Mouse (Mus musculus) gonadal fat pad, adult 2 months (tissue): ENCODE measurements around the gene Mns1. TPM values are rescaled to one million over a fixed set of nuclear protein-coding genes. Genes with fewer than 3 reads are reported as not detected.
"Not testable (repeated sequence)": the region's sequence is repeated elsewhere in the genome, so short reads cannot be mapped to it uniquely, and the experiment has no call there.

ENCODE experiments used
- DNase-seq: peaks from one replicate; pipeline ENCODE4 v3.0.0-alpha.2; 2012; ENCODE audit warnings: low read depth
- polyA plus RNA-seq: library from polyadenylated mRNA; depleted of rRNA; stranded (reverse); fragments of >200 nt; gene quantifications from 2 replicates; pipeline ENCODE4 v1.2.3, GENCODE M21; 2012

The Mns1 gene
- polyA plus RNA-seq, 1 experiment, result 0.27 TPM

- DNase-seq, result no peak
Observed at GRCm38 (mm10) chr9:72425300-72425850, 12.4 kb upstream of the Mns1 start.

GRCm38 (mm10) chr9:72427861-72428260, 9.9 kb upstream of the Mns1 start:
- DNase-seq, result no peak

- no peak for DNase-seq
Observed at GRCm38 (mm10) chr9:72434876-72435275, 2.9 kb upstream of the Mns1 start.

DNA sequence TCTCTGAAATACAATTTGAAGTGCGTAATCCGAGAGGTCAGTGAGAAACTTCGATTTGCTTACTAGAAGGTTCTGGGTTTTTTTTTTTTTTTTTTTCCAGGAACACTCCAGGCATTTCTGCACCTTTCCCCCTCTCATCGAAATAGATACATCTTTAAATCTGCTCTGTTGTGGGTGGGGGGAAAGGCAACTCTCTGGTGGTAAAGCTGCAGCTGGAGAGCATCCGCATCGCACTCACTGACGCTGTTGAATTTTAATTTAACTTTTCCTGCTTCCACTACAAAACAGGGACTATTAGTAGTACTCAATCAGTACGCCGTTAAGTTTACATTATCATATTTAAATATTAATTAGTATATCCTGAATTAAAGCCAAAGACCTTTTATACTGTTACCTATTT, 938 bp downstream of the Mns1 start:
- no peak for DNase-seq

DNA sequence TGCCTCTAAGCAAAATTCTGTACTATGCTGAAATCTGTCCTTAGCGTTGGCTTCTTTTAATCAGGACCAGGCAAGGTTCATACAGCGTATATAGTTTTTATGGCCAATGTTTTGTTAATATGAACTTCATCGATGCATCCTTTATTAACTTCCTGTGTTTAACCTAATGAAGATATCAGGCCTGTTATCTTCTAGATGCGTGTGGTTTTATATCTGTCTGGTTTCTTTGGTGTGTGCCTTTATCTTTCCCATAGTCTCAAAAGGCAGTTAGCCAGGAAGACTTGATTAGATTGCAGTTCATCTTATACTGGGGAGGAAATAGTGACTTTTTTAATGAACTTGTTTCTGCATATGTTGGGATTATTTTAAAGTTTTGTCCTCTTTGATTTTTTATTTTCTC, 2.5 kb downstream of the Mns1 start:
- no peak for DNase-seq

GRCm38 (mm10) chr9:72440948-72441926, 3.4 kb downstream of the Mns1 start:
- DNase-seq, result no peak

DNA sequence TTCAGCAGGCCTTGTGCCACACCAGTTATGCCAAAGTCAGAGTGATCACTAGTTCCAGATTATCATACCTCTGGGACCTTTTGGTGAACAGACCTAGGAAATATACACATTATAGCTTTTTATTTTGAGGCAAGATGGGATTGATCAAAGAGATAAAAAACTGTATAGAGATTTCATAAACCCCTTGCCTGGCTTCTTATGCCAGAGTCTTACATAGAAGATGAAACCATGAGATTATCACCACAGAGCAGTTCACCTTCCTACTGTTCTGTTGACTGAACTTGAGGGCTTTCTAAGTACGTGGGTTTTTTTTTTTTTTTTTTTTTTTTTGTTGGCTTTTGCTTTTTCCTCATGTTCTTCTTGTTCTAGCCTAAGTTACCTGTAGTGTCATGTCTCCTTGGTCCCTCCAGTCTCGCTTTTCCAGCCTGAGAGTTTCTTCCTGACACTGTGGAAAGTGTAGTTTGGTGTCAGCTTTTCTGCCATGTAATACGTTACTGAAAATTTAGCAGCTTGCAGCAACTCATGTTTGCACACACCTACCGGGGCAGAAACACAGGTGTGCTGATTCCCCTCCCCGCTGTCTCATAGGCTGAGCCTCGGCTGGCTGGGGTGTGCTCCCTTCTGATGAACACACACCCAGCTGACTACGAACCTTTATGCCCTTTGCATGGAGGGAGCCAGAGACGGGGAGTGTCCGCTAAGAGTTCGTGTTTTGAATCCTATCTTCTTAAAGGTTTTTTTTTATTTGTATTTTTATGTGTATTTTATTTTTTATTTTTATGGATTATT, 4.3 kb downstream of the Mns1 start:
- no peak for DNase-seq

GRCm38 (mm10) chr9:72448026-72448425, 10.2 kb downstream of the Mns1 start:
- DNase-seq, result no peak

- no peak for DNase-seq
Observed at GRCm38 (mm10) chr9:72449367-72449766, 11.6 kb downstream of the Mns1 start.

DNA sequence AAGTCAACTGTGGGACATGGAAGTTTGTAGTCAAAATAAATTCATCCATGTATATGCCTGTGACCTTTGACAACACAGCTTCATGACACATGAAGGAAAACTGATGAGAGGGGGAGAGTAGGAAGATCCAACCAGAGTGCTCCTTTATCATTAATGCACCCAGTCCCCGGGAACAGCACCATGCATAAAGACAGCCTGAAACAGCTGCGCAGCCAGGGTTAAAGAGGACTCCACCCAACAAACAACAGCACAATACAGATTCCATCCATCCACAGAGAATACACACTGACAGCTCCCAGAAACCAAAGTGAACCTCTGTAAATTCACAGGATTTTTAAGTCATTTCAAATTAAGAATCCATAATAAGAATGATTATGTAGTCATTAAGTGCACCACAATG, 12.0 kb downstream of the Mns1 start:
- no peak for DNase-seq

- DNase-seq, result no peak
Observed at GRCm38 (mm10) chr9:72450363-72450762, 12.6 kb downstream of the Mns1 start.

- DNase-seq, result no peak
Observed at GRCm38 (mm10) chr9:72451111-72451510, 13.3 kb downstream of the Mns1 start.

DNA sequence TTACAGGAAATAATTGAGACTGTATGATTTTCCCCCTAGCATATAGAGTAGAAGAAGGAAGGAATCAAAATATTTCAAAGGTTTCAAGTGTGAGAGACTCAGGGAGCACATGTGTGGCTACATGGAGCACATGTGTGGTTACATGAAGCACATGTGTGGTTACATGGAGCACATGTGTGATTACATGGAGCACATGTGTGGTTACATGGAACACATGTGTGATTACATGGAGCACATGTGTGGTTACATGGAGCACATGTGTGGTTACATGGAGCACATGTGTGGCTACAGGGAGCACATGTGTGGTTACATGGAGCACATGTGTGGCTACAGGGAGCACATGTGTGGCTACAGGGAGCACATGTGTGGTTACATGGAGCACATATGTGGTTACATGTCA, 16.5 kb downstream of the Mns1 start:
- not testable (repeated sequence) for DNase-seq

DNA sequence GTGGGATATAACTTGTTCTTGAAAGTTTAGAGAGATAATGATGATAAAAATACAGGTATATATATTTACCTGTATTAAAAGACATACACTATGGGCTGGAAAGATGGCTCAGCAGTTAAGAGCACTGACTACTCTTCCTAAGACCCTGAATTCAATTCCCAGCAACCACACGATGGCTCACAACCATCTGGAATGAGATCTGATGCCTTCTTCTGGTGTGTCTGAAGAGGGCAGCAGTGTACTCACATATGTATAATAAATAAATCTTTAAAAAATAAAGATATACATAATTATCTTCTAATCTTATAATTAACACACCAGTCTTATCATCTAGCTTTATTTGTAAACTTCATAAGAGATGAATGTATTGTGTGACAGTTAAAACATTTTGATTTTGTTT, 18.6 kb downstream of the Mns1 start:
- DNase-seq, result no peak

DNA sequence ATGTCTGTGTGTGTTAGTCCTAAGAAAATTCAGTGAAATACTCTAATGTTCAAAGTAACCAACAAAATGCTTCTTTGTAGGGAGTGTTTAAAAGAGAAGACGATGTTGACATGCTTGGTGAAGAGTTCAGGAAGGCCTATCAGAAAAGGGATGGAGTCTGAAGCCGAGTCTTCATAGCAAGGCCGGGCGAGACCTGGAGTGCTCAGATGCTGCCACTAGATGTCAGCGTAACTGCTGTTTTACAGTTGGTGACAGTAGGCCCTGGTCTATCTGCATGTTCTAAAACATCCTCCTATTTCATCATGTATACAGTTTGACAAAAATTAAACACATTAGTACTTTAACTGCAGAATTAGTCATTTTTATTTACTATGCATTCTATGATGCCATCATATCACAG, 20.4 kb downstream of the Mns1 start:
- DNase-seq, result no peak

GRCm38 (mm10) chr9:72459703-72460102, 21.9 kb downstream of the Mns1 start:
- DNase-seq, result no peak

DNA sequence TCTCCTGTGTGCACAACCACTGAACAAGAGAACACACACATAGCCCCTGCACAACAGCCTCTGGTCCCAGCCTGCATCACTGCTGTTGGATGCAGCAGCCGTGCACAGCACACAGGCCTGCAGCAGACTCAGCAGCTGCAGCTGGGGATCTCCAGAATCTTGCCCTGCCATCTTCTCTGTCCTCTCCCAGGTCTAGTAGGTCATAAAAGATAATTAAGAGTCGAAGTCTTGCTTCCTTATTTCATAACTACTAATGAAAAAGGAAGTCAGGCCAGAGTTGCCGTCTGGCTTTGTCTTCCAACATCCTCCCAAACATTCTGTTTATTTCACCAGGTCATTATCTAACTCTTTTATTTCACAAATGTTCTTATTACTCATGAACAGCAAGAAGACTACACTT, 23.0 kb downstream of the Mns1 start:
- DNase-seq, result no peak

DNA sequence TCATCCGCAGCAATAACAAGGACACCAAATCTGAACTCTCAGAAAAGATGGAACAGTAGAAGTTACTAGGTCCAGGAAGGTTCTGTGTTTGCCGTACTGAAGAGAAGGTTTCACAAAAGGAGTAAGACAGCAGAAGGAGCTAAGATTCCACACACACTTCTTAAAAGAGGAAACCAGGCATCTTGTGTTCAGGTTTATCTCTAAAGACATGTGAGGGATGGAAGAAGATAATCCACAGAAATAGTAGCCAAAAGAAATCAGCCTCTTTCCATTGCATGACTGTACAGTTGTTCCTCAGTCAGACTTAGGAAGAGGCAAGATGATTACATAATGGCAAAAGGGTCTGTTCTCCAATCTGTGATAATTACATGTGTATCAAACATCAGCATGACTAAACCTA, 24.6 kb downstream of the Mns1 start:
- DNase-seq, result no peak

DNA sequence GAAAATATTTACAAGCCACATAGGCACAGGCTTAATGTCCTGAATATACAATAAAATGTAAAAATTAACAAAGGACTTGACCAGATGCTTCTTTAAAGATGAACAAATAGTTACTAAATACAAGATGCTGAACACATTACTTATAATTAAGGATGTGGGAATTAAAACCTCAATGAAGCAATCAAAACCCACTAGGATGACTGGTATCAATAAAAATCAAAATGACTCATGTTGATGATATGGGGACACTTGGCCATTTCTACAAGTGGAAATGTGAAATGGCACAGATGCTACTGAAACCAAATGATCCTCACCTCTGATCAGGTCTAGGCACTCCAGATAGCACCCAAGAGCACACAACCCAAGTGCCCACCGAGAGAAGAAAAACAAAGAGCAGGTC, 27.0 kb downstream of the Mns1 start:
- DNase-seq, result no peak

DNA sequence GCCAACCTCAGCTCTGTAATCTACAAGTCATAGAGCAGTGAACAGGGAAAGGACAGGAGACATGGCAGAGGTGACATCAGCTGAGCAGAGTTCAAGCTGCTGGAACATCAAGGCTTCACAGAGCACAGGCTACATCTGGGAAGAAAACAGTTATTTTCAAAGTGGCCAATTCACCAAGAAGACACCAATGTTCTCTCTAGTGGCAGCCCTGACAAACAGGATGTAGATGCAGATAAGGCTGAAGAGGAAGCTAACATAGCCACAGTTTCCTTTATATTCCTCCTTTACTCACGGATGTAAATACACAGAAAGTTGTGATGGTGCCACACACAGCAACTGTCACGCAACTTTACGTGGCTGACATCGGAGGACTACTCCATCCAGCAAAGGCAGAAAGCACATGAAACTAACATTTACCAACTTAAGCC, 28.0 kb downstream of the Mns1 start:
- no peak for DNase-seq

- DNase-seq, result no peak
Observed at GRCm38 (mm10) chr9:72467551-72468407, 30.0 kb downstream of the Mns1 start.

DNA sequence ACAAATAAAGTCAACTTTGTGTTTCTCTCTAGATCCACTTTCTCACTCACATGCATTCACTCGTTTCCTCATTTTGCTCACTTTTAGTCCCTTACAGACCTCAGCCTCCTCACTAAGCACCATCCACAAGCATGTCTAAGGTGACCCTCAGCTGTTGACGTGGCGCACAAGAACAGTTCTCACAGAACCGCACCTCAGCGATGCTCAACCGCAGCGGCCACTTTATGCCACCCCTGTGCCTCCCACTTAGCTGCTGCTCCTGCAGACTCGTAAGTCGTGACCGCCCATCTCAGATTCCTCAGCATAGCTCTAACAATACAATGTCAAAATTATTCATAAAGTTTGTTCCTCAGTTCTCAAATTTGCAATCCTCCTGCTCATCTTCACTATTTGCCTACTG, 30.8 kb downstream of the Mns1 start:
- no peak for DNase-seq
